Mouse (Mus musculus) MEL (cell line): ENCODE measurements around the gene Ccdc63. TPM values are rescaled to one million over a fixed set of nuclear protein-coding genes. Genes with fewer than 3 reads are reported as not detected.

Source experiments
- DNase-seq: peaks from one replicate; pipeline ENCODE4 v3.0.0; 2011; ENCODE audit warnings: low read depth, low spot score
- H3K27ac ChIP-seq: 2 replicates; pipeline ENCODE4 v1.5.1; 2012; ENCODE audit warnings: low read depth, mild to moderate bottlenecking, control low read depth, low read length, moderate library complexity; ENCODE audit not compliant: control insufficient read depth
- H3K27me3 ChIP-seq, 2 experiments: fragments of 150-350 bp in 1 of 2; sonication (generic) in 1 of 2; 2 replicates each; pipeline ENCODE4 v1.6.1; 2012; ENCODE audit warnings: low read length in 2 of 2, mild to moderate bottlenecking in 2 of 2, improper control_type of control experiment in 1 of 2, moderate library complexity in 1 of 2; ENCODE audit not compliant: insufficient read depth in 2 of 2, control insufficient read depth in 1 of 2
- H3K36me3 ChIP-seq, 2 experiments: 2 replicates each; pipeline ENCODE4 v1.6.1; 2012 to 2014; ENCODE audit warnings: low read length in 2 of 2, improper control_type of control experiment in 1 of 2, inconsistent platforms in 1 of 2, mild to moderate bottlenecking in 1 of 2; ENCODE audit not compliant: insufficient read depth in 2 of 2, control insufficient read depth in 1 of 2
- H3K4me1 ChIP-seq, 2 experiments: fragments of 150-350 bp in 1 of 2; sonication (generic) in 1 of 2; 2 replicates each; pipeline ENCODE4 v1.6.1; 2012; ENCODE audit warnings: low read length in 2 of 2, improper control_type of control experiment in 1 of 2, mild to moderate bottlenecking in 1 of 2; ENCODE audit not compliant: insufficient read depth in 2 of 2, control insufficient read depth in 1 of 2
- H3K4me3 ChIP-seq, 2 experiments: fragments of 150-350 bp in 1 of 2; sonication (generic) in 1 of 2; 2 replicates each; pipeline ENCODE4 v1.5.1; 2012; ENCODE audit warnings: low read depth in 2 of 2, low read length in 2 of 2, mild to moderate bottlenecking in 2 of 2, moderate library complexity in 2 of 2, control low read depth in 1 of 2, improper control_type of control experiment in 1 of 2; ENCODE audit not compliant: control insufficient read depth in 1 of 2, insufficient read depth in 1 of 2
- H3K79me2 ChIP-seq: 2 replicates; pipeline ENCODE4 v1.6.1; 2012; ENCODE audit warnings: mild to moderate bottlenecking, low read length, moderate library complexity; ENCODE audit not compliant: control insufficient read depth, poor library complexity, insufficient read depth
- H3K9ac ChIP-seq: 2 replicates; pipeline ENCODE4 v1.6.1; 2012; ENCODE audit warnings: low read depth, mild to moderate bottlenecking, control low read depth, low read length, moderate library complexity; ENCODE audit not compliant: control insufficient read depth, poor library complexity, severe bottlenecking
- H3K9me3 ChIP-seq: fragments of 150-350 bp; sonication (generic); replicated peaks from 2 replicates; pipeline ENCODE4 v1.6.1; 2012; ENCODE audit warnings: mild to moderate bottlenecking, low read length, improper control_type of control experiment, moderate library complexity; ENCODE audit not compliant: insufficient read depth
- CHD1 ChIP-seq: IDR thresholded peaks from 2 replicates; pipeline ENCODE4 v1.6.1; 2012; ENCODE audit warnings: low read depth, mild to moderate bottlenecking, inconsistent platforms, low read length, improper control_type of control experiment
- CTCF ChIP-seq, 3 experiments: IDR thresholded peaks in 2 of 3; conservative IDR thresholded peaks in 1 of 3; 2 replicates each; pipeline ENCODE4 v1.5.1; 2011 to 2012; ENCODE audit warnings: low read length in 3 of 3, low read depth in 2 of 3, mild to moderate bottlenecking in 2 of 3, improper control_type of control experiment in 1 of 3, inconsistent platforms in 1 of 3, mixed read lengths in 1 of 3, moderate library complexity in 1 of 3; ENCODE audit not compliant: control insufficient read depth in 1 of 3, insufficient read depth in 1 of 3, poor library complexity in 1 of 3, severe bottlenecking in 1 of 3
- EP300 ChIP-seq, 2 experiments: IDR thresholded peaks; 2 replicates each; pipeline ENCODE4 v1.6.1; 2011; ENCODE audit warnings: improper control_type of control experiment in 2 of 2, low read length in 2 of 2, low read depth in 1 of 2, mild to moderate bottlenecking in 1 of 2
- ETS1 ChIP-seq: IDR thresholded peaks from 2 replicates; pipeline ENCODE4 v1.6.1; 2012; ENCODE audit warnings: low read depth, mild to moderate bottlenecking, inconsistent platforms, low read length, improper control_type of control experiment, moderate library complexity
- KAT2A ChIP-seq: conservative IDR thresholded peaks from 2 replicates; pipeline ENCODE4 v1.6.1; 2012; ENCODE audit warnings: low read depth, low read length, improper control_type of control experiment, inconsistent platforms
- MAX ChIP-seq: IDR thresholded peaks from 2 replicates; pipeline ENCODE4 v1.6.1; 2011; ENCODE audit warnings: low read length, improper control_type of control experiment
- MYB ChIP-seq: IDR thresholded peaks from 2 replicates; pipeline ENCODE4 v1.6.1; 2011; ENCODE audit warnings: mild to moderate bottlenecking, low read depth, low read length, improper control_type of control experiment
- NRF1 ChIP-seq: IDR thresholded peaks from 2 replicates; pipeline ENCODE4 v1.6.1; 2014; ENCODE audit warnings: low read depth, mild to moderate bottlenecking, inconsistent platforms, low read length, improper control_type of control experiment, moderate library complexity; ENCODE audit not compliant: poor library complexity, insufficient read depth, severe bottlenecking
- POLR2A ChIP-seq, 2 experiments: IDR thresholded peaks; 2 replicates each; pipeline ENCODE4 v1.6.1; 2011 to 2012; ENCODE audit warnings: low read length in 2 of 2, mild to moderate bottlenecking in 2 of 2, control low read depth in 1 of 2, improper control_type of control experiment in 1 of 2, low read depth in 1 of 2, moderate library complexity in 1 of 2; ENCODE audit not compliant: control insufficient read depth in 1 of 2, insufficient read depth in 1 of 2, poor library complexity in 1 of 2
- POLR2AphosphoS2 ChIP-seq: IDR thresholded peaks from 2 replicates; pipeline ENCODE4 v1.6.1; 2011; ENCODE audit warnings: low read length, improper control_type of control experiment
- RAD21 ChIP-seq: IDR thresholded peaks from 2 replicates; pipeline ENCODE4 v1.6.1; 2011; ENCODE audit warnings: mild to moderate bottlenecking, low read depth, low read length, improper control_type of control experiment
- RCOR1 ChIP-seq: IDR thresholded peaks from 2 replicates; pipeline ENCODE4 v1.6.1; 2012; ENCODE audit warnings: low read depth, mild to moderate bottlenecking, inconsistent platforms, low read length, improper control_type of control experiment
- SMC3 ChIP-seq: IDR thresholded peaks from 2 replicates; pipeline ENCODE4 v1.6.1; 2011; ENCODE audit warnings: low read depth, low read length, improper control_type of control experiment
- TAL1 ChIP-seq: IDR thresholded peaks from 2 replicates; pipeline ENCODE4 v1.6.1; 2012; ENCODE audit warnings: mild to moderate bottlenecking, inconsistent platforms, low read length, moderate library complexity, mixed read lengths
- TCF12 ChIP-seq: IDR thresholded peaks from 2 replicates; pipeline ENCODE4 v1.6.1; 2014; ENCODE audit warnings: low read depth, mild to moderate bottlenecking, inconsistent platforms, low read length, improper control_type of control experiment, moderate library complexity
- USF1 ChIP-seq: IDR thresholded peaks from 2 replicates; pipeline ENCODE4 v1.6.1; 2014; ENCODE audit warnings: low read depth, mild to moderate bottlenecking, inconsistent platforms, low read length, improper control_type of control experiment, moderate library complexity
- ZMIZ1 ChIP-seq: IDR thresholded peaks from 2 replicates; pipeline ENCODE4 v1.6.1; 2012; ENCODE audit warnings: low read depth, mild to moderate bottlenecking, inconsistent platforms, low read length, improper control_type of control experiment, moderate library complexity
- polyA plus RNA-seq, 2 experiments: library from polyadenylated mRNA; stranded (reverse) in 1 of 2; unstranded in 1 of 2; fragments of >175 nt in 1 of 2; fragments of >200 nt in 1 of 2; gene quantifications; 2 replicates each; pipeline versions ENCODE4 v1.2.1 to v1.2.4; 2012; ENCODE audit warnings: low replicate concordance in 2 of 2, low read depth in 1 of 2; ENCODE audit not compliant: insufficient read length in 2 of 2, insufficient read depth in 1 of 2, missing spikeins in 1 of 2
- total RNA-seq: library from RNA; depleted of rRNA; stranded (reverse); fragments of 300-350 nt; gene quantifications from 2 replicates; pipeline ENCODE4 v1.2.3, GENCODE M21; 2012

Ccdc63 gene
- total and polyA plus RNA-seq, 3 experiments: 1.6 to 4.7 TPM; not detected in 1

DNA sequence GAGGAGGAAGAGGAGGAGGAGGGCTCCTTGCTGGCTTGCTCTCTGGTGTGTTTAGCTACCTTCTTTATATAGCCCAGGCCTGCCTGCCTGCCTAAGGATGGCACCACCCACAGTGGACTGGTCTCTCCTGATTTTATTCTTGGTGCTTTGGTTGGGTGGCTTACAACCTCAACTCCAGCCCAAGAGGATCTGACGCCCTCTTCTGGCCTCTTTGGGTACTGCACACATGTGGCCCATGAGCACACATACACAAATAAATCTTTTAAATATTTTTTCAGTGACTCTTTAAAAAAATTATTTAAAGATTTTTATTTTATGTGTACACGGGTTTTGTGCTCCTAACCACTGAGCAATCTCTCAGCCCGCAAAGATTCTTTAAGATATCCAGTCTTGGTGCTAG, 64.9 kb downstream of the Ccdc63 start:
- H3K27ac ChIP-seq: no peak overlapping the region
- peak; percentile 33; the same call in 1 of the 2 replicates for TF ChIP-seq SMC3
- no peak for TF ChIP-seq POLR2AphosphoS2
- no peak for TF ChIP-seq MYB
- no peak for TF ChIP-seq NRF1
- TF ChIP-seq RAD21: peak; percentile 19
- no peak for TF ChIP-seq EP300 (IDR thresholded peaks at IDR 0.05; ENCODE audit: low read depth in 1 of 2, low read length in 2 of 2)
- peak; percentile 48 to 62 (median 60) for TF ChIP-seq CTCF (IDR thresholded peaks at IDR 0.05 in 2 of 3, conservative IDR thresholded peaks at IDR 0.05 in 1 of 3; ENCODE audit: control insufficient read depth in 1 of 3, insufficient read depth in 1 of 3, low read depth in 2 of 3, low read length in 3 of 3, poor library complexity in 1 of 3, severe bottlenecking in 1 of 3)
- no peak overlapping the region for H3K4me3 ChIP-seq
- H3K36me3 ChIP-seq: no peaks in the 10 kb centered on the region
- H3K9ac ChIP-seq: no peak overlapping the region
- peaks cover 3 to 5% of the 10 kb centered on the region in 2 experiments; a peak in 1 of 4 replicates for H3K27me3 ChIP-seq
- no peaks in the 10 kb centered on the region for H3K4me1 ChIP-seq
- H3K79me2 ChIP-seq: no peaks in the 10 kb centered on the region
- no peaks in the 10 kb centered on the region for H3K9me3 ChIP-seq
- peak; percentile 37 for DNase-seq

DNA sequence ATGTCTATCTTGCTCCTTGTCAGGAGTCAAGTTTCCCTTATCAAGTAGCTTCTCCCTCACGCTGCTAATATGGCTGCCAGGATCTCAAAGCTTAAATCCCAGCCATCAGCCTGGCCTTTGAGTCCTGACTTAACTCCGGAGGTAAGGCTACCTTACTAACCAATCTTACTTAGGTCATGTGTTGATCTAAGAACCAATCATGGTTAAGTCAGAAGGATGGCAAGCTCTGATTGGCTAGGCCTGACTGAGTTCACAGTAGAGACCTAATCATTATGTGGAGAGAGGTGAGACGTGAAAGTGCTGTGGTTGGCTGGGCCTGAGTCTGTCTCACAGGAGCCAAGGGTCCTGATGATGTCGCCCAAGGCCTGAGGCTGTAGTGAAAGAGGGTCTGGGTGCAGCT, 68.6 kb downstream of the Ccdc63 start:
- Histone ChIP-seq H3K36me3 (no peaks in the 10 kb centered on the region), H3K4me1 (no peaks in the 10 kb centered on the region), H3K27me3 (peaks cover 3 to 5% of the 10 kb centered on the region in 2 experiments; a peak in 1 of 4 replicates), H3K79me2 (no peaks in the 10 kb centered on the region), H3K9me3 (no peaks in the 10 kb centered on the region), H3K27ac (no peak overlapping the region), H3K4me3 (no peak overlapping the region)
- no peak for TF ChIP-seq MYB
- TF ChIP-seq USF1: peak; percentile 56; the same call in 1 of the 2 replicates
- TF ChIP-seq SMC3: no peak
- TF ChIP-seq, all 39 proteins: peak for 1
- DNase-seq: no peak
- no peak overlapping the region for H3K9ac ChIP-seq

DNA sequence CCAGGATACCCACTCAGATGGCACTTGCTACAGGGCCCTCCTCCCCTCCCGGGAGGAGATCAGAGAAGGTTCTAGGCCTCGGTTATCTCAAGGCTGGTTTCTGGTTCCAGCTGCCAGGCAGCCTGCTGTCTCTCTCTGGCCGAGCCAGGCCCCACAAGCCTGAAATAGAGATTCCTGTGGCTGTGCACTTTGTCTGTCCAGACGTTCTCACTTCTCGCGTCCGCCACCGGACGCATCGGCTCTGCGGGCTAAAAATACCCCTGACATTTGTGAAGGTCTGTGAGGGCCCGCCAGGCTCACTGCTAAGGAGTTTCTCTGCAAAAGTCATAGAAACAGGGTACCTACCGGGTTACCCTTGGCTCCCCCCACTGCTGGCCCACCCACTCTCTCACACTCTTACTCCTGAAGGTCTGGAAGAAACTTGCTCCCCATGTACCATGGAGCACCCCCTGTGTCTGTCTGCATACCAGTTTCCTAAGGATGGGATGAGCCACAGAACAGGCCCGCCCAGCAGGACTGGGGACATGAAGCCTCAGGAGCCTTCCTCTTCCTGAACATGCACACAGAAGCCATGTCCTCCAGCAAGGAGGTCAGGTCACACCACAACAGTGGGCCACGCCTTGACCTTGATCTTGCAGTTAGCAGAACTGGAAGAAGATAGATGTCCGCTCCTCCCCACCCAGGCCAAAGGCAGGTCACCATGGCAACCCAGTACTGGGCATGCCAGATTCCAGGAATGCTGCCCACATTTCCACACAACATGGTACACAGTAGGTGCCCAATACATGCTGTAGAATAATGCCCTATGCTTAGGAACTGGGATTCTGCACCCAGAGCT, 69.4 kb downstream of the Ccdc63 start:
- Histone ChIP-seq H3K79me2 (no peaks in the 10 kb centered on the region), H3K27me3 (peaks cover 3 to 5% of the 10 kb centered on the region in 2 experiments; a peak in 1 of 4 replicates), H3K9me3 (no peaks in the 10 kb centered on the region), H3K9ac (no peak overlapping the region), H3K4me3 (no peak overlapping the region), H3K27ac (no peak overlapping the region), H3K4me1 (no peaks in the 10 kb centered on the region), H3K36me3 (no peaks in the 10 kb centered on the region)
- TF ChIP-seq CHD1 (no peak), MAX (no peak), ETS1 (no peak), TAL1 (no peak), POLR2A (IDR thresholded peaks at IDR 0.05; ENCODE audit: control insufficient read depth in 1 of 2, insufficient read depth in 1 of 2, low read depth in 1 of 2, low read length in 2 of 2, poor library complexity in 1 of 2) (no peak), RCOR1 (no peak), ZMIZ1 (no peak), EP300 (IDR thresholded peaks at IDR 0.05; ENCODE audit: low read depth in 1 of 2, low read length in 2 of 2) (no peak), SMC3 (no peak), TCF12 (no peak), USF1 (no peak), KAT2A (no peak)
- no peak for DNase-seq
